Mouse (Mus musculus) gastrocnemius, adult 18-20 months (tissue): ENCODE results near the gene Vmn2r33. TPM values are rescaled to one million over a fixed set of nuclear protein-coding genes. Genes with fewer than 3 reads are reported as not detected.
"Not testable (repeated sequence)": the region's sequence is repeated elsewhere in the genome, so short reads cannot be mapped to it uniquely, and the experiment has no call there.

Experiments used
- DNase-seq: peaks from one replicate; pipeline ENCODE4 v3.0.0; 2021; ENCODE audit warnings: low spot score
- long read RNA-seq, 2 experiments: library from polyadenylated mRNA; stranded (forward); transcript quantifications; one replicate each; pipeline ENCODE4 v2.0.0; 2021
- total RNA-seq, 2 experiments: library from RNA; stranded (reverse); gene quantifications; 2 replicates each; pipeline ENCODE4 v1.2.3; 2021

The Vmn2r33 gene
- not detected for total RNA-seq
- long read RNA-seq, experiment 1 = 0 reads
- long read RNA-seq, experiment 2 = 0 reads

GRCm38 (mm10) chr7:7566686-7567085, at the start of gene Vmn2r33:
Gene Vmn2r33, minus strand, starts transcription at chr7:7566786.
- DNase-seq = not testable (repeated sequence)

Other genes starting within 250 kb of the Vmn2r33 start
- not detected for gene Vmn2r30, start 229.2 kb downstream of the Vmn2r33 start, total RNA-seq
- gene Gm45783, start 192.2 kb downstream of the Vmn2r33 start, total RNA-seq = not detected
- gene Vmn2r31, start 167.1 kb downstream of the Vmn2r33 start, total RNA-seq = not detected
- gene Vmn2r32, start 86.8 kb downstream of the Vmn2r33 start, total RNA-seq = not detected
- not detected for gene Vmn2r34, start 122.7 kb upstream of the Vmn2r33 start, total RNA-seq